Mouse (Mus musculus): Measurements from ENCODE around the gene Cd3g. TPM values are rescaled to one million over a fixed set of nuclear protein-coding genes. Genes with fewer than 3 reads are reported as not detected.
A peak's percentile ranks its signal among the peaks of the same experiment; 100 is the strongest.

Gene Cd3g
- not detected for polyA plus RNA-seq (2021)

- CTCF ChIA-PET: interaction anchor here (1.3 kb wide), 1 partner anchor 13 kb away, joined by 4 read pairs; no protein-coding TSS in a partner anchor
- TF ChIP-seq CTCF (IDR thresholded peaks at IDR 0.05): no peak
- POLR2A ChIA-PET: no interaction called here
- in situ Hi-C loops (cut with MboI; ENCODE audit: low pct_unique_long_range_greater_than_20kb): no loop called here
- ATAC-seq (no peak), DNase-seq (ENCODE audit: low read depth, low spot score) (no peak)
- peaks cover 85% of the 10 kb centered on the region for H3K27me3 ChIP-seq
Observed at GRCm38 (mm10) chr9:44980242-44980641, at the start of gene Cd3g. Gene Cd3g, minus strand, starts transcription at chr9:44980431.

GRCm38 (mm10) chr9:45027376-45027775, 47.1 kb upstream of the Cd3g start:
- POLR2A ChIA-PET: no interaction called here

GRCm38 (mm10) chr9:45024187-45024586, 44.0 kb upstream of the Cd3g start:
- no peak for ATAC-seq
- in situ Hi-C loops (cut with MboI; ENCODE audit: low pct_unique_long_range_greater_than_20kb): no loop called here
- no peak for TF ChIP-seq CTCF (IDR thresholded peaks at IDR 0.05)
- CTCF ChIA-PET: interaction anchor here (1.7 kb wide), 1 partner anchor 27 kb away, joined by 6 read pairs; no protein-coding TSS in a partner anchor
- no peak for DNase-seq (ENCODE audit: low read depth, low spot score)
- H3K27me3 ChIP-seq: peaks cover 41% of the 10 kb centered on the region
- POLR2A ChIA-PET: no interaction called here

More at GRCm38 (mm10) chr9:45027376-45027775, 47.1 kb upstream of the Cd3g start:
- DNase-seq (ENCODE audit: low read depth, low spot score) (no peak), ATAC-seq (no peak)
- CTCF ChIA-PET: no interaction called here
- in situ Hi-C loops (cut with MboI; ENCODE audit: low pct_unique_long_range_greater_than_20kb): no loop called here
- TF ChIP-seq CTCF (IDR thresholded peaks at IDR 0.05): no peak
- H3K27me3 ChIP-seq: peaks cover 31% of the 10 kb centered on the region

GRCm38 (mm10) chr9:45023638-45024037, 43.4 kb upstream of the Cd3g start:
- no peak for TF ChIP-seq CTCF (IDR thresholded peaks at IDR 0.05)
- in situ Hi-C loops (cut with MboI; ENCODE audit: low pct_unique_long_range_greater_than_20kb): no loop called here
- H3K27me3 ChIP-seq: peaks cover 36% of the 10 kb centered on the region
- DNase-seq (ENCODE audit: low read depth, low spot score) (no peak), ATAC-seq (no peak)
- POLR2A ChIA-PET: no interaction called here
- CTCF ChIA-PET: interaction anchor here (1.7 kb wide), 1 partner anchor 26 kb away, joined by 6 read pairs; no protein-coding TSS in a partner anchor

GRCm38 (mm10) chr9:45022800-45023199, 42.6 kb upstream of the Cd3g start:
- H3K27me3 ChIP-seq: peaks cover 29% of the 10 kb centered on the region
- no peak for DNase-seq (ENCODE audit: low read depth, low spot score)
- ATAC-seq: no peak
- in situ Hi-C loops (cut with MboI; ENCODE audit: low pct_unique_long_range_greater_than_20kb): no loop called here
- TF ChIP-seq CTCF (IDR thresholded peaks at IDR 0.05): peak; percentile 77
- ChIA-PET POLR2A (no interaction called here), CTCF (interaction anchor here (1.0 to 1.7 kb wide), 5 partner anchors 9 to 30 kb away, joined by 3 to 6 read pairs (median 3); no protein-coding TSS in a partner anchor)

GRCm38 (mm10) chr9:45018031-45018430, 37.8 kb upstream of the Cd3g start:
- ChIA-PET POLR2A (no interaction called here), CTCF (no interaction called here)
- DNase-seq (ENCODE audit: low read depth, low spot score): no peak
- TF ChIP-seq CTCF (IDR thresholded peaks at IDR 0.05): no peak
- peaks cover 25% of the 10 kb centered on the region for H3K27me3 ChIP-seq
- ATAC-seq: no peak
- in situ Hi-C loops (cut with MboI; ENCODE audit: low pct_unique_long_range_greater_than_20kb): no loop called here

- TF ChIP-seq CTCF (IDR thresholded peaks at IDR 0.05): no peak
- peaks cover 26% of the 10 kb centered on the region for H3K27me3 ChIP-seq
- ATAC-seq: no peak
- no peak for DNase-seq (ENCODE audit: low read depth, low spot score)
- POLR2A ChIA-PET: no interaction called here
- in situ Hi-C loops (cut with MboI; ENCODE audit: low pct_unique_long_range_greater_than_20kb): no loop called here
- CTCF ChIA-PET: no interaction called here
Observed at GRCm38 (mm10) chr9:45015841-45016240, 35.6 kb upstream of the Cd3g start.

GRCm38 (mm10) chr9:45014879-45015278, 34.6 kb upstream of the Cd3g start:
- in situ Hi-C loops (cut with MboI; ENCODE audit: low pct_unique_long_range_greater_than_20kb): no loop called here
- ATAC-seq: no peak

GRCm38 (mm10) chr9:45011291-45011690, 31.1 kb upstream of the Cd3g start:
- in situ Hi-C loops (cut with MboI; ENCODE audit: low pct_unique_long_range_greater_than_20kb): no loop called here
- peaks cover 42% of the 10 kb centered on the region for H3K27me3 ChIP-seq
- no peak for TF ChIP-seq CTCF (IDR thresholded peaks at IDR 0.05)
- ATAC-seq (no peak), DNase-seq (ENCODE audit: low read depth, low spot score) (no peak)
- ChIA-PET POLR2A (no interaction called here), CTCF (no interaction called here)

More at GRCm38 (mm10) chr9:45014879-45015278, 34.6 kb upstream of the Cd3g start:
- ChIA-PET POLR2A (no interaction called here), CTCF (interaction anchor here (1.7 kb wide), 1 partner anchor 8 kb away, joined by 3 read pairs; no protein-coding TSS in a partner anchor)
- H3K27me3 ChIP-seq: peaks cover 23% of the 10 kb centered on the region
- TF ChIP-seq CTCF (IDR thresholded peaks at IDR 0.05): no peak
- DNase-seq (ENCODE audit: low read depth, low spot score): no peak

GRCm38 (mm10) chr9:45010461-45010860, 30.2 kb upstream of the Cd3g start:
- ATAC-seq: no peak
- CTCF ChIA-PET: no interaction called here
- TF ChIP-seq CTCF (IDR thresholded peaks at IDR 0.05): no peak
- peaks cover 42% of the 10 kb centered on the region for H3K27me3 ChIP-seq
- POLR2A ChIA-PET: no interaction called here
- DNase-seq (ENCODE audit: low read depth, low spot score): no peak
- in situ Hi-C loops (cut with MboI; ENCODE audit: low pct_unique_long_range_greater_than_20kb): no loop called here

- no peak for TF ChIP-seq CTCF (IDR thresholded peaks at IDR 0.05)
- ChIA-PET CTCF (no interaction called here), POLR2A (no interaction called here)
- no peak for ATAC-seq
- H3K27me3 ChIP-seq: peaks cover 41% of the 10 kb centered on the region
- DNase-seq (ENCODE audit: low read depth, low spot score): no peak
- in situ Hi-C loops (cut with MboI; ENCODE audit: low pct_unique_long_range_greater_than_20kb): no loop called here
Observed at GRCm38 (mm10) chr9:45009180-45010078, 29.2 kb upstream of the Cd3g start, which contains the start of gene Cd3e. Gene Cd3e, minus strand, starts transcription at chr9:45009627.
